Mouse (Mus musculus) left cerebral cortex, postnatal 10 days (tissue): ENCODE results near the gene Atg4a. TPM values are rescaled to one million over a fixed set of nuclear protein-coding genes. Genes with fewer than 3 reads are reported as not detected.

Experiments
- DNase-seq, 2 experiments: peaks; one replicate each; pipeline ENCODE4 v3.0.0; 2021 to 2022; ENCODE audit warnings: low spot score in 2 of 2, mixed read lengths in 1 of 2; ENCODE audit errors: extremely low spot score in 1 of 2
- intact Hi-C: fragments of 180-260 bp; cut with DNase I; formaldehyde crosslinking; loops from one replicate; pipeline ENCODE4 v1.15.1; 2025
- total RNA-seq, 2 experiments: library from RNA; stranded (reverse); gene quantifications; 2 replicates each; pipeline ENCODE4 v1.2.3; 2021

Gene Atg4a
- total RNA-seq, 2 experiments from 2014 or later = 10.1 to 20.9 TPM

GRCm38 (mm10) chrX:141151182-141151581, 194.5 kb downstream of the Atg4a start:
- intact Hi-C loops = no loop called here

GRCm38 (mm10) chrX:141156696-141157095, 200.0 kb downstream of the Atg4a start:
- intact Hi-C loops = no loop called here
- no peak for DNase-seq

More at GRCm38 (mm10) chrX:141151182-141151581, 194.5 kb downstream of the Atg4a start:
- DNase-seq = no peak

- no peak for DNase-seq
- intact Hi-C loops = no loop called here
Measured at GRCm38 (mm10) chrX:141157626-141158025, 200.9 kb downstream of the Atg4a start.

- DNase-seq = peak in 1 of 2 experiments; percentile 18
- intact Hi-C loops = no loop called here
Measured at GRCm38 (mm10) chrX:141158160-141158559, 201.5 kb downstream of the Atg4a start.

GRCm38 (mm10) chrX:141160371-141160770, 203.7 kb downstream of the Atg4a start:
- intact Hi-C loops = no loop called here
- no peak for DNase-seq

GRCm38 (mm10) chrX:141165067-141165466, 208.4 kb downstream of the Atg4a start:
- no peak for DNase-seq
- intact Hi-C loops = no loop called here

- DNase-seq = peak; percentile 11 to 15
- intact Hi-C loops = no loop called here
Measured at GRCm38 (mm10) chrX:141175353-141175752, 218.6 kb downstream of the Atg4a start.

GRCm38 (mm10) chrX:141195036-141195435, 238.3 kb downstream of the Atg4a start:
- no peak for DNase-seq
- intact Hi-C loops = no loop called here

- no peak for DNase-seq
Measured at GRCm38 (mm10) chrX:141198993-141199392, 242.3 kb downstream of the Atg4a start.

GRCm38 (mm10) chrX:141212802-141213201, 256.1 kb downstream of the Atg4a start:
- intact Hi-C loops = loop anchor here (10.0 kb wide), 1 partner anchor 972 kb away; no protein-coding TSS in a partner anchor
- DNase-seq = peak; percentile 13 to 20

More at GRCm38 (mm10) chrX:141198993-141199392, 242.3 kb downstream of the Atg4a start:
- intact Hi-C loops = no loop called here

Other genes starting within 250 kb of the Atg4a start
- gene Tex13b, start 143.5 kb upstream of the Atg4a start, total RNA-seq = not detected
- gene Vsig1, start 49.3 kb upstream of the Atg4a start, total RNA-seq = under 1 TPM; 0.17 to 0.18 TPM
- 10 to 100 TPM; 14.8 to 15.9 TPM for gene Psmd10, start 179 bp upstream of the Atg4a start, total RNA-seq